Mouse (Mus musculus): ENCODE data around the gene Ctcfl.

DNA sequence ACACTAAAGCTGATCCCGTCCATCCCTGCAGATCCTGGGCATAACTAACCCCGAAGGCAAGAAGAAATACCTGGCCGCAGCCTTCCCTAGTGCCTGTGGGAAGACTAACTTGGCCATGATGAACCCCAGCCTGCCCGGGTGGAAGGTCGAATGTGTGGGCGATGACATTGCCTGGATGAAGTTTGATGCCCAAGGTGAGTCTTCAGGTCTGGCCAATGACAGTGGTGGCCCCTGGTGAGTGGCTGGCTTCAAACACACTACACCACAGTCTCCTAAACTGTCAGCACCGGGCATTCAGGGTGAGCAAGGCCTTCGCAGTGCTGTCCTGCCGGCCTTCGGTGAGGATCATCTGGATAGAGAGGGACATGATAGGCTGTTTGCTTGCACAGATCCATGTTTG, 36.6 kb upstream of the Ctcfl start:
- TF ChIP-seq CTCF (IDR thresholded peaks at IDR 0.05; ENCODE audit: extremely low read depth, insufficient read depth, low read length): no peak
- no peak for TF ChIP-seq POLR2A (IDR thresholded peaks at IDR 0.05; ENCODE audit: extremely low read depth, insufficient read depth, low read length)

All from cortical plate, adult 2 months (tissue).